Mouse (Mus musculus) erythroblast, embryonic 14.5 days (primary cell): Measurements from ENCODE around the gene Fam83g.

Source experiments
- GATA1 ChIP-seq: IDR thresholded peaks from 2 replicates; pipeline ENCODE4 v1.6.1; 2012; ENCODE audit warnings: low read length, inconsistent platforms, mixed read lengths
- TAL1 ChIP-seq: IDR thresholded peaks from 3 replicates; pipeline ENCODE4 v1.6.1; 2012; ENCODE audit warnings: low read length, inconsistent platforms, mixed read lengths

DNA sequence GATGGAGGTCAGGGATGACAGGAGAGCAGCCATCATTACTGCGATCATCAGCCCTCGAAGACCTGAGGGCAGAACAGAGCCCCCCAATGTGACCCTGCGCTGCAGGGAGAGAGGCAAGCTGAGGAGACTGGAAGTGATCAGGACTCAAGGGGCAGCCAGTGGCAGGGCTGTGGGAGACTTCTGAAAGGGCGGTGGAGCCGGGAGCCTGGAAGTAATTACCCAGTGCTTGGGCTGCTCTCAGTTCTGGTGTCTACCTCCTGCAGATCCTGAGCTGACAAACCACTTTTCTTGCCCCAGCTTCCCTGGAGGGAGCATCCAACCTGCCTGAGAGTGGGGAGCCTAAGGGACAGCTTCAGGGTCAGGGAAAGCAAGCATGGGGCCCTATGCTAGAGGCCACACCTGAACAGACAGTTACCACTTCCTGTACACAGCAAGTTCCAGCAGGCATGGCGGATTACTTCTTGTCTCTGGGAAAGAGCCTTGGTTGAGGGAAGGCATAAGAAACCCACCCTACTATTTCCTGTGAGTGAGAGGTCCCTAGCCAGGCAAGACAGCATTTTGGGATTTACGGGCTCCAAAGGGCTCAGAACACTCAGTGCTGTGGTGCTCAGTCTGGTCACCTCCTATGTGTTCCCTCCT, 7.6 kb upstream of the Fam83g start:
- TF ChIP-seq GATA1 = no peak
- no peak for TF ChIP-seq TAL1
